Mouse (Mus musculus): ENCODE data around the gene Gm20388.

The Gm20388 gene

GRCm38 (mm10) chr8:122704612-122705011, 2794.0 kb downstream of the Gm20388 start:
- DNase-seq (ENCODE audit: low spot score in 2 of 2) = no peak

- DNase-seq (ENCODE audit: low spot score in 2 of 2) = no peak
These were observed 2795.4 kb downstream of the Gm20388 start for GRCm38 (mm10) chr8:122705901-122706561.

DNA sequence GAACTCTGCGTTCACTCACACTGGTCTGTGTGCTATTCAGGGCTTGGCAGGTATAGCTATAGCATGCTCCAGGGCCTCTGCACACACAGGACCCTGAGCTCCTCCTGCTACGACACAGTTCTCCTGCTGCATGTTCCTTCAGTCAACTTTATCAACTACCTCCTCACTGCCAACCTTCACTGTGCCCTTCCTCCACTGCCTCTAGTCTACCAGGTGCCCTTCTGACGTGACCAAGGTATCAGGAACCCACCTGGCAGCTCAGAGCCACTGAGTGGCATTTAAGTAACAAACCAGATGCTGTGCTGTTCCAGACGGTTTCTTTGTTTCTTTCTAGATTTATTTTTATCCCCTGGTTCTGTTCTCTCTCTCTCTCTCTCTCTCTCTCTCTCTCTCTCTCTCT, 2796.5 kb downstream of the Gm20388 start:
- no peak for DNase-seq (ENCODE audit: low spot score in 2 of 2)

- DNase-seq (ENCODE audit: low spot score in 2 of 2) = no peak
These were observed 2798.9 kb downstream of the Gm20388 start for GRCm38 (mm10) chr8:122709340-122710111.

- no peak for DNase-seq (ENCODE audit: low spot score in 2 of 2)
These were observed 2800.8 kb downstream of the Gm20388 start for GRCm38 (mm10) chr8:122711480-122711879.

- no peak for DNase-seq (ENCODE audit: low spot score in 2 of 2)
These were observed 2801.3 kb downstream of the Gm20388 start for GRCm38 (mm10) chr8:122711891-122712365.

DNA sequence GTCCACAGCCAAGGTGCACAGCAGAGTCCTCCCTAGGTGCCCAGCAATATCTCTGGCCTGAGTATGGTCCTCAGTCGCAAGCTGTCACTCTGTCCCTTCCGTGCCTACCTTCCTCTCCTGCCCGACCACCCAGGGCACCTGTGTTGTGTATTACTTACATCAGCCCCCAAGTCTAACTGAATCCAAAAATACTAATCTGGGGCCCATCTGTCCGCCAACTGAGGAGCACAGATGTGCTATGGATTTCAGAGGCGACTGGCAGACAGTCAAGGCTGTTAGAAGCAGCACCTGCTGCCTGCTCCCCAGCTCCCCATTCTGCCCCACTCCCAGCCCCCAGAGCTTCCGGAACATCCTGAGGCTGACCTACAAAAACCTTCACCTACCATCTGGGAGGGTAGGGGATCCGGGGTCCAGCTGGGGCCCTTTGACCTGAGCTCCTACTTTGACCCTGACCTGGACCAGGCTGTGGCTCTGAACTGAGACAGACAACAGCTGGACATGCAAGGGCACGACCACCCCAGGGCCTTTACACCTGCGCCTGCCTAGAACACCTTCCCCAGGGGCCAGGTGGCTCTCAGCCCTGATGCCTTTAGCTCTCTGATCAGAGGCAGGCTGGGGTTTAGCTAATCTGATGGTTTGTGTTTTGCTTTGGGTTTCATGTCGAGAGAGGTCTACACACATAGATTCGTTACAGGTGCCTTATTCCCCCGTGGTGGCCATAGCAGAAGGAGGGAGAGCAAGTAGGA, 2801.9 kb downstream of the Gm20388 start:
- no peak for DNase-seq (ENCODE audit: low spot score in 2 of 2)

- no peak for DNase-seq (ENCODE audit: low spot score in 2 of 2)
These were observed 2802.5 kb downstream of the Gm20388 start for GRCm38 (mm10) chr8:122713157-122713518.

- no peak for DNase-seq (ENCODE audit: low spot score in 2 of 2)
These were observed 2805.9 kb downstream of the Gm20388 start for GRCm38 (mm10) chr8:122716566-122716965.

DNA sequence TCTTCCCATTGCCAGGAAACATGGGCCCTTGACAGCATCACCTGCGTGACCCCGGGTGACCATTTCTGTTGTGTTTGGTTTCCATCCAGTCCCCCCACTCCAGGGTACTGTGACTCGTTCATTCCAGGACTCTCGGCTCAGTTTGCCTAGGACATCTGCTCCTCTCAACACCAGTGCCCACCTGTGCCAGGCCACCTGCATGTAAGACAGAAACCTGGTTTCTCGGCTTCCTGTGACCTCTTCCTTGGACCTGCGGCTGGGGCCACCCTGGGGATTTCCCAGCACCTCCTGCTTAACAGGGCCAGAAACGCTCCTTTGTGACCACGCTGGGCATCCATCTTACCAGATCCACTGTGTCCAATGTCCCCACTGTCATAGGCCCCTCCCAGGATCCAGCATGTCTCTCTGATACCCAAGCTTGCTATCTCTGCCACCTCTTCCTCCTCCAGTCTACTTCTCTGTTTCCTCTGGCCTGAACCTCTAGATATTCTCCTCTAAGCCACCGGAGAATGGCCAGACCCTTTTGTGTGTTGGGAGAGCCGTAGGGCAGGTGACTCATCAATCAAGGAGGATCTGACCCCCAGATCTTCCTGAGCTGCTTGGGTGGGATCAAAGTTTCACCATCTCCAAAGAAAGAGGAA, 2807.3 kb downstream of the Gm20388 start:
- no peak for DNase-seq (ENCODE audit: low spot score in 2 of 2)

DNA sequence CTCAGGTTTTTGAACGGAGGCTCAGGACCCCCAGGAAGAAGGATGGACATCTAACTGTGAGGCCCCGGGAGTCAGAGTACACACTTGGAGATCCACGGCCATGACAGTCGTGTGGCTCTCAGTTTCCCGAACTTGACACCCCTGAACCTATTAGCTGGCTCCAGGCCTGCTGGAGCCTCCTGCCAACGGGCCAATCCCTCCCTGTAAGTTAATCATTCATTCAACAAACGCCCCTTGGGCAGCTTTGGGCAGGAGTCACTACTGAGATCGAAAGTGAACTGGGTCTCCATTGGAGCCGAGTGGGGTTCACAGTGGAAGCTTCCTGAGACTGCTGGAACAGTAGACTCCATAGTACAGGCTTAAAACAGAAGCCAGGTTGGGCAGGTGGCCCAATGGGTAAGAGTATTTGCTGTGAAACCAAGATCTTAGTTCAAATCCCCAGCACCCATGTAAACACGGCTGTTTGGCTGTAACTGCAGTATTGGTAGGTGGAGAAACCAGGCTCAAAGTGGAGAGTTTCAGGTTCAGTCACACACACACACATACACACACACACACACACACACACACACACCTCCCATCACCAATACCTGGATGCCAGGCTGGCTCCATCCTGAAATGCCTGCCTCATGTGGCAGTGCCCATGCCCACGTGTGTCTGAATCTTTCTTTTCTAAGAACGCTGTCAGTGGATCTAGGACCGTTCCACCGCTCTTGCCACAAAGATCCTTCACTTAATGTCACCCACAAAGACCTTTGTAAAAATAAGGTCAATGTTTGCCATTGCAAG, 2808.3 kb downstream of the Gm20388 start:
- no peak for DNase-seq (ENCODE audit: low spot score in 2 of 2)

GRCm38 (mm10) chr8:122719500-122720065, 2808.9 kb downstream of the Gm20388 start:
- peak; percentile 63 to 73 for DNase-seq (ENCODE audit: low spot score in 2 of 2)

GRCm38 (mm10) chr8:122720070-122720729, 2809.6 kb downstream of the Gm20388 start:
- peak; percentile 80 to 86 for DNase-seq (ENCODE audit: low spot score in 2 of 2)

DNA sequence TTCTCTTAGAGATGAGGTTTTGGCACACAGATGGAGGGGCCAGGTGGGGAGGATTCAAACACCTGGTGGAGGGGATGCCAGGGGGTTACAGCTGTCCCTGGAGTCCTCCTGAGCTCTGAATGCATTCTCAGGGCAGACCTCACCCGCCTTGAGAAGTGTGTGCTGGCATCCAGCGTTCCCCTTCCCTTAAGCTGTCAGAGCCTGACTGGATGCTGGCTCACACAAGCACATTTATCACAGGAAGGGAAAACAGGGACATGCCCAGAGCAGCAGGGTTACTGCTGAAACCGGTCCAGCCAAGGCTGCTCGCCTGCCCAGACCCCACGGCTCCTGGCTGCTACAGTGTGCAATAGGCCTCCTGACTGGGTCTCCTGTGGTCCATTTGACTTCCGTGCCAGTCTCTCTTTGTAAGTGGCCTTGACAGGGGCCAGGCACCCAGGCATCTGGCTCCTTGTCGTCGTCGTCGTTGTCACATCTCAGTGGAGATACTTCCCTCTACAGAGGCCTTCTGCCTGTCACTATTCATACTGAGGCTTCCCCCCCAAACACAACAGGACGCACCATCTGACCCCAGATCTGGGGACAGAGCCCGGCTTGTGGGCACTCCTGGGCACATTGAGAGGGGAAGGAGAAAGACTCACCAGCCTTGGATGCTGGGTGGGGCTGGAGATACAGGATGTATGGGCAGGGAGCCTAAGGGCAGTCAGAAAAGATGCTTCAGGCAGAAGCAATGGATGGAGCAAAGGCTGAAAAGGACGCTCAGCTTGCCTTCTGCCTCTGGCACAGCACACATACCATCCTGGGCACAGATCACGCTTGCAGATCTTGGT, 2810.4 kb downstream of the Gm20388 start:
- DNase-seq (ENCODE audit: low spot score in 2 of 2) = peak in 1 of 2 experiments; percentile 28

- DNase-seq (ENCODE audit: low spot score in 2 of 2) = no peak
These were observed 2814.5 kb downstream of the Gm20388 start for GRCm38 (mm10) chr8:122725187-122725586.

DNA sequence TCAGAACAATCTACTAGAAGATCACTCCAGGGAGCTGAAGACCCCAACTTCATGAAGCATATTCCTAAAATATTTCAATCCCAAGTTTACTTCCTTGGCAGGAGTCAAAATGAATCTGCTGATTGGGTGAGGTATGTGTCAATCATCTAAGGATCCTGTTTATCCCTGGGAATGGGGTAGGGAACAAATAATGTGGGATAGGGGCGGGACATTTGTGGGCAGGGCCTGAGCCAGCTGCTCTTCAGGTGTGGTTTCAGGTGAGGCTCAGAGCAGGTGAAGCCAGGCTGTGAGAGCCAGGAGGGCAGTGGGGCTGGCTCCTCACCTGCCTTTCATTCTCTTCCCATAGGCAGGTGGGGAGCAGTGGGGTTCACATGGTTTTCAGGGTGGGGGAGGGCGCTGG, 2816.1 kb downstream of the Gm20388 start:
- no peak for DNase-seq (ENCODE audit: low spot score in 2 of 2)

GRCm38 (mm10) chr8:122727412-122727811, 2816.8 kb downstream of the Gm20388 start:
- no peak for DNase-seq (ENCODE audit: low spot score in 2 of 2)

DNA sequence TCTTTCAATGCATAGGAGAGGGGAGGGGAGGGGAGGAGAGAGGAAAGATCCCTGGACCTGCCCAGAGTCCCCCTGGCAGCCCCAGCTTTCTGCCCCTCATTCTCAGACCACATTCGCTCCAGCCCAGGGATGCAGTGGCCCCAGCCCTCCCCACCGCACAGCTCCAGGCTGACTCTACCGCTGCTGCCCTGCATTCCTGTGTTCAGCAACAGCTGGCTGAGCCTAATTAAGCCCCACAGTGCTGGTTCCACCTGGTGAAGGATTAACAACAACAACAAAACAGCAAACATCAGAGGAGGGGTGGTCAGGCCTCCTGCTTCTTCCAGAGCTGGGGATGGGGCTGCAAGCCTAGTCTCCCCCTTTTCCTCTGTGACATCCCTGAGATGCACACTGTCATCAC, 2818.0 kb downstream of the Gm20388 start:
- no peak for DNase-seq (ENCODE audit: low spot score in 2 of 2)

DNA sequence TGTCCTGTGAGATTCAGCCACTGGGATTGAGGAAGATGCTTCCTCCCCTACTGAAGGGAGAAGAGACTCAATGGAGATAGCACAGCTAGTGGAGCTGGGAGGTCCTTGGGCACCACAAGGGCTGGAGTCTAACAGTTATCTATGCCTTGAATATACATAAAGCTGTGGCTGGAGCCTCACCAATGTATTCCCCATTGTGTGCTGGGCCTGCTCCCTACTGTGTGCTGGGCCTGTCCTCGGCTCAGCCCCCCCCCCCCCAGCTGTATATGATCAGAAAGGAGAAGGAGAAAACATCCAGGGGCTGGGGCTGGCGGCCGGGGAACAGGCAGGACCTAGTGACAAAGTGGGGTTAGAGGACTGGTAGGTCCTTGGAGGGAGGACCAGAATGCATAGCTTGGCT, 2824.5 kb downstream of the Gm20388 start:
- no peak for DNase-seq (ENCODE audit: low spot score in 2 of 2)
